34 mouse cellular contexts compared by ENCODE assay signal in genomic region chr16:4827639-4828038, GRCm38 (mm10). TPM values are rescaled to one million over a fixed set of nuclear protein-coding genes. Genes with fewer than 3 reads are reported as not detected.
"Had no signal": no experiment of that assay in that cellular context is flagged by ENCODE, and none has a peak within 500 bp of the region (broad histone marks: within the 10 kb centered on the region; RNA-seq: fewer than 3 reads in every experiment).

No protein-coding gene starts in this region.

- ATAC-seq: forebrain, embryonic 13.5 days; forebrain, embryonic 14.5 days; forebrain, embryonic 15.5 days; forebrain, embryonic 16.5 days; forebrain, postnatal 0 days had no signal

- H3K36me3 ChIP-seq: embryonic facial prominence, embryonic 10.5 days; embryonic facial prominence, embryonic 12.5 days; embryonic facial prominence, embryonic 13.5 days; embryonic facial prominence, embryonic 15.5 days; forebrain, embryonic 10.5 days; forebrain, embryonic 12.5 days; forebrain, embryonic 15.5 days had no signal

- H3K4me1 ChIP-seq: embryonic facial prominence, embryonic 10.5 days; embryonic facial prominence, embryonic 12.5 days; embryonic facial prominence, embryonic 13.5 days; embryonic facial prominence, embryonic 15.5 days; forebrain, embryonic 10.5 days; forebrain, embryonic 12.5 days; forebrain, embryonic 13.5 days; forebrain, embryonic 15.5 days had no signal

- H3K9me3 ChIP-seq: embryonic facial prominence, embryonic 10.5 days; embryonic facial prominence, embryonic 12.5 days; embryonic facial prominence, embryonic 13.5 days; embryonic facial prominence, embryonic 15.5 days; forebrain, embryonic 10.5 days; forebrain, embryonic 12.5 days; forebrain, embryonic 13.5 days; forebrain, embryonic 15.5 days had no signal

- H3K4me2 ChIP-seq: embryonic facial prominence, embryonic 12.5 days; embryonic facial prominence, embryonic 13.5 days; embryonic facial prominence, embryonic 15.5 days; forebrain, embryonic 12.5 days; forebrain, embryonic 13.5 days; forebrain, embryonic 15.5 days had no signal

- H3K4me3 ChIP-seq: embryonic facial prominence, embryonic 10.5 days; embryonic facial prominence, embryonic 12.5 days; embryonic facial prominence, embryonic 13.5 days; embryonic facial prominence, embryonic 15.5 days; erythroblast, embryonic 14.5 days; forebrain, embryonic 10.5 days; forebrain, embryonic 12.5 days; forebrain, embryonic 13.5 days; forebrain, embryonic 15.5 days; gastrocnemius, adult 2 months had no signal

- DNase-seq: cerebellum, adult 2 months; cerebellum, adult 8-10 months; cerebellum, adult 9-10 months; cerebellum, adult 9-11 months; cerebellum, postnatal 10 days; cerebellum, postnatal 14 days; cerebellum, postnatal 25 days; cerebellum, postnatal 36 days; embryo, embryonic 11 days; forebrain, postnatal 0 days; gastrocnemius, adult 2 months; gastrocnemius, postnatal 10 days; gastrocnemius, postnatal 14 days; gastrocnemius, postnatal 25 days; gastrocnemius, postnatal 36 days; heart, adult 18-20 months had no signal

- H3K27me3 ChIP-seq: embryonic facial prominence, embryonic 12.5 days; embryonic facial prominence, embryonic 13.5 days; embryonic facial prominence, embryonic 15.5 days; forebrain, embryonic 12.5 days; forebrain, embryonic 13.5 days; forebrain, embryonic 15.5 days had no signal

- H3K9ac ChIP-seq: embryonic facial prominence, embryonic 12.5 days; embryonic facial prominence, embryonic 13.5 days; embryonic facial prominence, embryonic 15.5 days; forebrain, embryonic 12.5 days; forebrain, embryonic 13.5 days; forebrain, embryonic 15.5 days; forebrain, postnatal 0 days had no signal

- H3K27ac ChIP-seq: embryonic facial prominence, embryonic 10.5 days; embryonic facial prominence, embryonic 12.5 days; embryonic facial prominence, embryonic 13.5 days; embryonic facial prominence, embryonic 15.5 days; forebrain, embryonic 10.5 days; forebrain, embryonic 12.5 days; forebrain, embryonic 13.5 days; forebrain, embryonic 15.5 days; gastrocnemius, adult 2 months had no signal

RNA-seq across cellular contexts. Expression of gene 4930562C15Rik, which starts 7.6 kb away (rescaled TPM):
- total RNA-seq: common myeloid progenitor, adult 5-6 weeks; forebrain, postnatal 0 days; gastrocnemius, adult 18-20 months; gastrocnemius, adult 2 months; gastrocnemius, adult 8-10 months; gastrocnemius, postnatal 10 days; gastrocnemius, postnatal 14 days; gastrocnemius, postnatal 25 days; gastrocnemius, postnatal 36 days; gastrocnemius, postnatal 4 days; granulocyte monocyte progenitor cell, adult 5-6 weeks; heart, adult 8-10 months had no signal
- polyA plus RNA-seq: cerebellum, adult 2 months; cortical plate, adult 2 months; erythroblast, embryonic 14.5 days had no signal
